Mouse (Mus musculus) heart, adult 2 months (tissue): ENCODE data around the gene Dennd1c. TPM values are rescaled to one million over a fixed set of nuclear protein-coding genes. Genes with fewer than 3 reads are reported as not detected.
A peak's percentile ranks its signal among the peaks of the same experiment; 100 is the strongest.
"Not testable (repeated sequence)": the region's sequence is repeated elsewhere in the genome, so short reads cannot be mapped to it uniquely, and the experiment has no call there.

Experiments
- DNase-seq, 2 experiments: peaks; one replicate each; pipeline ENCODE4 v3.0.0; 2021
- H3K27ac ChIP-seq: fragments of 200-600 bp; 2 replicates; pipeline ENCODE4 v1.8.1; 2022
- H3K27me3 ChIP-seq: fragments of 200-500 bp; 2 replicates; pipeline ENCODE4 v1.6.1; 2012; ENCODE audit warnings: mild to moderate bottlenecking, low read length, inconsistent platforms, mixed read lengths; ENCODE audit not compliant: control insufficient read depth, insufficient read depth
- H3K36me3 ChIP-seq: fragments of 200-500 bp; 2 replicates; pipeline ENCODE4 v1.6.1; 2012; ENCODE audit warnings: low read length, inconsistent platforms; ENCODE audit not compliant: control insufficient read depth, insufficient read depth
- H3K4me1 ChIP-seq: fragments of 200-500 bp; 2 replicates; pipeline ENCODE4 v1.6.1; 2011; ENCODE audit warnings: low read length; ENCODE audit not compliant: control insufficient read depth, insufficient read depth
- H3K4me3 ChIP-seq: fragments of 200-600 bp; 2 replicates; pipeline ENCODE4 v1.8.1; 2022
- H3K79me2 ChIP-seq: fragments of 200-500 bp; replicated peaks from 2 replicates; pipeline ENCODE4 v1.6.1; 2012; ENCODE audit warnings: mild to moderate bottlenecking, inconsistent platforms, low read length, moderate library complexity, mixed read lengths; ENCODE audit not compliant: control insufficient read depth, insufficient read depth
- H3K9ac ChIP-seq: fragments of 200-500 bp; 2 replicates; pipeline ENCODE4 v1.6.1; 2012; ENCODE audit warnings: low read depth, mild to moderate bottlenecking, control low read depth, inconsistent platforms, low read length, mixed read lengths
- CTCF ChIP-seq: fragments of 200-600 bp; IDR thresholded peaks from 2 replicates; pipeline ENCODE4 v1.8.1; 2022; ENCODE audit warnings: antibody characterized with exemption, mild to moderate bottlenecking, moderate library complexity
- EP300 ChIP-seq: fragments of 200-500 bp; IDR thresholded peaks from 2 replicates; pipeline ENCODE4 v1.6.1; 2011; ENCODE audit warnings: low read depth, low read length, control low read depth; ENCODE audit not compliant: insufficient read depth
- POLR2A ChIP-seq: fragments of 200-500 bp; IDR thresholded peaks from 2 replicates; pipeline ENCODE4 v1.6.1; 2011; ENCODE audit warnings: mild to moderate bottlenecking, low read depth, low read length, control low read depth; ENCODE audit not compliant: insufficient read depth
- WGBS: fragments of 180-500 bp; shearing (Covaris S2); methylation state at CpG from one replicate; pipeline ENCODE4 v1.1.7; 2018; 5-methylcytosine and 5-hydroxymethylcytosine counted together
- intact Hi-C: fragments of 180-260 bp; cut with DNase I; formaldehyde crosslinking; loops from one replicate; pipeline ENCODE4 v1.15.1; 2025
- polyA plus RNA-seq: library from polyadenylated mRNA; depleted of rRNA; stranded (reverse); fragments of >200 nt; gene quantifications from 2 replicates; pipeline ENCODE4 v1.2.3, GENCODE M21; 2012
- total RNA-seq, 2 experiments: library from RNA; stranded (reverse); gene quantifications; 2 replicates each; pipeline ENCODE4 v1.2.3; 2021

Dennd1c gene
- total and polyA plus RNA-seq, 3 experiments: 1.1 to 5.1 (median 2.0) TPM

DNA sequence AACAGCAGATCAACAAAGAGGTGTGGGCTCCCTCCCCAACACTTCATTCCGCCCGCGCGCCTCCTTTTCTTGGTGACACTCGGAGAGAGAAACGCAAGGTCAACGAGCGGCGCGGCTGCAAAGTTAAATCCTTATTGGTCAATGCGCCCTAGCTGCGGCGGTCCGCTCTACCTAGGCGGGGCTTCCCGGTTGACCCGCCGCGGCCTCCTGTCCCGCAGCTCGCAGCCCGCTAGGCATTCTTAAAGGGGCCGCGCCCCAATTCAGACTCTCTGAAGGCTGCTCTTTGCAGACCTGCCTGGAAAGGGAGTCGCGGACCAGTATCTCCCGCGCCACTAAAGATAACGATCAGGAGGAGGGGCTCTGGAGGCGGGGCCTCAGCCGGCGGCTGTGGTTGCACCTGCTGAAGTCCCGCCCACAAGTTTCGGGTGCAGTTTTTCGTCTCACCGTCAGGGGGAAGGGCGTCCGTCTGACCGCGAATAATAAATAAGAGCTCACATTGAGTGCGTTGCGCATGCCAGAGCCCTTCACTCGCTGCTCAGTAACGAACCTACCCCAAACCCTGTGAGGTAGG lies 18.0 kb downstream of the Dennd1c start:
- Histone ChIP-seq H3K4me3 (peak overlapping the region; percentile 74), H3K79me2 (no peaks in the 10 kb centered on the region), H3K9ac (peak overlapping the region; percentile 76), H3K27ac (peak overlapping the region; percentile 93), H3K4me1 (0 out of 2 replicates have a peak, but pooled peaks cover 3% of the 10 kb centered on the region), H3K27me3 (no peaks in the 10 kb centered on the region), H3K36me3 (no peaks in the 10 kb centered on the region)
- peak; percentile 97 for DNase-seq
- intact Hi-C loops: no loop called here
- WGBS: under 1% methylated on average over 44 of the region's 44 CpGs
- 0 out of 2 replicates have a peak, but pooled peaks have one; percentile 17 for TF ChIP-seq POLR2A
- peak; percentile 87 for TF ChIP-seq CTCF
- 0 out of 2 replicates have a peak, but pooled peaks have one; percentile 20 for TF ChIP-seq EP300

GRCm38 (mm10) chr17:57059486-57059977 lies 18.8 kb downstream of the Dennd1c start, which contains the start of gene Slc25a23:
TSS of gene Slc25a23 (minus strand) at chr17:57059863.
- intact Hi-C loops: loop anchor here (5.0 kb wide), 1 partner anchor 227 kb away; the partner anchor contains the start of gene Rfx2
- peak within 1 kb of the TSS; percentile 93 for H3K27ac ChIP-seq
- 0 out of 2 replicates have a peak, but pooled peaks cover 3% of the 10 kb centered on the region for H3K4me1 ChIP-seq
- no peaks in the 10 kb centered on the region for H3K79me2 ChIP-seq
- DNase-seq: peak; percentile 77 to 78
- peak within 1 kb of the TSS; percentile 74 for H3K4me3 ChIP-seq
- no peaks in the 10 kb centered on the region for H3K27me3 ChIP-seq
- 0% methylated on average over 43 of the region's 45 CpGs for WGBS
- no peaks in the 10 kb centered on the region for H3K36me3 ChIP-seq
- TF ChIP-seq EP300 (no peak), POLR2A (no peak; the same call in 1 of the 2 replicates), CTCF (no peak)
- H3K9ac ChIP-seq: peak within 1 kb of the TSS; percentile 76

- peak; percentile 52 to 66 for DNase-seq
- no peaks in the 10 kb centered on the region for H3K36me3 ChIP-seq
- 8% methylated on average over 20 of the region's 22 CpGs for WGBS
- no peaks in the 10 kb centered on the region for H3K27me3 ChIP-seq
- H3K9ac ChIP-seq: peak within 1 kb of the TSS; percentile 76
- TF ChIP-seq CTCF (no peak), POLR2A (no peak), EP300 (no peak)
- H3K27ac ChIP-seq: peak within 1 kb of the TSS; percentile 93
- intact Hi-C loops: loop anchor here (5.0 kb wide), 1 partner anchor 227 kb away; the partner anchor contains the start of gene Rfx2
- peak within 1 kb of the TSS; percentile 74 for H3K4me3 ChIP-seq
- H3K79me2 ChIP-seq: no peaks in the 10 kb centered on the region
- 0 out of 2 replicates have a peak, but pooled peaks cover 3% of the 10 kb centered on the region for H3K4me1 ChIP-seq
These were observed 19.3 kb downstream of the Dennd1c start, which contains the start of gene Crb3 for GRCm38 (mm10) chr17:57058891-57059485. TSS of gene Crb3 (plus strand) at chr17:57059105.

- TF ChIP-seq POLR2A (no peak), EP300 (no peak), CTCF (no peak)
- 71% methylated on average over 3 of the region's 3 CpGs for WGBS
- intact Hi-C loops: loop anchor here (2.0 to 5.0 kb wide), 2 partner anchors 23 to 224 kb away; partner anchors contain the start of gene Rfx2
- Histone ChIP-seq H3K36me3 (no peaks in the 10 kb centered on the region), H3K79me2 (no peaks in the 10 kb centered on the region), H3K27me3 (no peaks in the 10 kb centered on the region), H3K4me3 (no peak overlapping the region), H3K27ac (no peak overlapping the region), H3K4me1 (0 out of 2 replicates have a peak, but pooled peaks cover 3% of the 10 kb centered on the region), H3K9ac (no peak overlapping the region)
- DNase-seq: no peak
These were observed 22.1 kb downstream of the Dennd1c start for GRCm38 (mm10) chr17:57056246-57056645.

- H3K79me2 ChIP-seq, H3K27ac ChIP-seq, intact Hi-C loops, H3K4me3 ChIP-seq, H3K9ac ChIP-seq, H3K4me1 ChIP-seq, H3K27me3 ChIP-seq, H3K36me3 ChIP-seq, DNase-seq: not testable (repeated sequence)
- peak; percentile 36 for TF ChIP-seq CTCF
- WGBS: 89% methylated on average over 4 of the region's 4 CpGs
These were observed 26.6 kb downstream of the Dennd1c start for GRCm38 (mm10) chr17:57051679-57052078.

DNA sequence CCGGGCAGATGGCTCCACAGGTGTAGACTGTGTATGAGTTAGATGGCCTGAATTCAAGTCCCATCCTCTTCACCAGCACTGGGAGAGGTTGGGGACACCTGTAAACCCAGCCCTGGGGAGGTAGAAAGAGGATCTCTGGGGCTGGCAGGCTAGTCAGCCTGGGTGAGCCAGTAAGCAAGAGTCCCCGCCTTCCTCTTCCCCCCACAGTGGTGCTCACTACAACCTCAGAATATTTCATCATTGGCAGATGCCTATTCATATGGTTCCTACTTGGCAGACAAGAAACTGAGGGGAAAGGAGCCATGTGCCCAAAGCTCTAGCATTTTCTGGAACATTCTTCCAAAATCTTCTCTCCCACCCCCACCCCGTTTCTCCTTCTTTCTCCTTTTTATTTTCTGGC lies 29.5 kb downstream of the Dennd1c start:
- Histone ChIP-seq H3K27ac (no peak overlapping the region), H3K36me3 (no peaks in the 10 kb centered on the region), H3K4me3 (no peak overlapping the region), H3K79me2 (no peaks in the 10 kb centered on the region), H3K9ac (no peak overlapping the region), H3K27me3 (no peaks in the 10 kb centered on the region), H3K4me1 (no peaks in the 10 kb centered on the region)
- intact Hi-C loops: no loop called here
- no peak for DNase-seq
- 94% methylated on average over 3 of the region's 3 CpGs for WGBS
- TF ChIP-seq POLR2A (no peak), CTCF (no peak), EP300 (no peak)
